Mouse (Mus musculus): ENCODE data around the gene Ipo5. TPM values are rescaled to one million over a fixed set of nuclear protein-coding genes. Genes with fewer than 3 reads are reported as not detected.

Gene Ipo5
- polyA plus RNA-seq, 1 experiment from 2014 or later: 21.2 TPM

GRCm38 (mm10) chr14:120950068-120950467, 39.0 kb downstream of the Ipo5 start:
- Histone ChIP-seq H3K9ac (ENCODE audit: low read depth, low read length) (no peak overlapping the region), H3K27me3 (replicated peaks; ENCODE audit: control insufficient read depth, insufficient read depth, low read length) (no peaks in the 10 kb centered on the region), H3K9me3 (ENCODE audit: control insufficient read depth) (no peaks in the 10 kb centered on the region), H3K4me2 (replicated peaks; ENCODE audit: low read depth) (no peak overlapping the region), H3K4me3 (ENCODE audit: low read depth, low read length) (no peak overlapping the region), H3K36me3 (ENCODE audit: control insufficient read depth, insufficient read depth) (peaks cover 29% of the 10 kb centered on the region), H3K27ac (ENCODE audit: low read depth, low read length) (no peak overlapping the region), H3K4me1 (replicated peaks; ENCODE audit: control insufficient read depth, insufficient read depth, low read length) (no peaks in the 10 kb centered on the region)
- no peak for TF ChIP-seq CTCF (IDR thresholded peaks at IDR 0.05; ENCODE audit: low read depth)
- peak; percentile 43; the same call in 1 of the 2 replicates for ATAC-seq
- WGBS: 64% methylated on average over 2 of the region's 2 CpGs

DNA sequence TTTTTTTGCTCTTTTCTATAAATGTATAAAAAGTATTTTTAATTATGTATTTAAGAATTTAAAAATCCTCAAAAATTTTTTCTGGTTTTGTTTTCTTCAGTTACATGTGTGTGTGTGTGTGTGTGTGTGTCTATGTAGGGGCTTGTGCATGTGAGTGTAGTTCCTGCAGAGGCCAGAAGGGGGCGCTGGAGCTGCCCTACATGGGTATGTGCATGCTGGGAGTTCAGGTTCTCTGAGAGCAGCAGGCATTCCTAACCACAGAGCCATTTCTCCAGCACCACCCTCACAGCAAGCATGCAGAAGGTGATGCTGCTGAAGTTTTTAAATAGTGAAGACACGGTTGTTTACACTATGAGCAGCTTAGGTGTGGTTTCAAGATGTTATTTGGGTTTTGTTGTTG, 41.4 kb downstream of the Ipo5 start:
- no peak overlapping the region for H3K27ac ChIP-seq (ENCODE audit: low read depth, low read length)
- TF ChIP-seq CTCF (IDR thresholded peaks at IDR 0.05; ENCODE audit: low read depth): peak; percentile 38
- 50% methylated on average over 2 of the region's 2 CpGs for WGBS
- H3K4me3 ChIP-seq (ENCODE audit: low read depth, low read length): no peak overlapping the region
- no peak for ATAC-seq
- no peaks in the 10 kb centered on the region for H3K4me1 ChIP-seq (replicated peaks; ENCODE audit: control insufficient read depth, insufficient read depth, low read length)
- peaks cover 13% of the 10 kb centered on the region for H3K36me3 ChIP-seq (ENCODE audit: control insufficient read depth, insufficient read depth)
- no peak overlapping the region for H3K4me2 ChIP-seq (replicated peaks; ENCODE audit: low read depth)
- no peak overlapping the region for H3K9ac ChIP-seq (ENCODE audit: low read depth, low read length)
- no peaks in the 10 kb centered on the region for H3K27me3 ChIP-seq (replicated peaks; ENCODE audit: control insufficient read depth, insufficient read depth, low read length)
- no peaks in the 10 kb centered on the region for H3K9me3 ChIP-seq (ENCODE audit: control insufficient read depth)

DNA sequence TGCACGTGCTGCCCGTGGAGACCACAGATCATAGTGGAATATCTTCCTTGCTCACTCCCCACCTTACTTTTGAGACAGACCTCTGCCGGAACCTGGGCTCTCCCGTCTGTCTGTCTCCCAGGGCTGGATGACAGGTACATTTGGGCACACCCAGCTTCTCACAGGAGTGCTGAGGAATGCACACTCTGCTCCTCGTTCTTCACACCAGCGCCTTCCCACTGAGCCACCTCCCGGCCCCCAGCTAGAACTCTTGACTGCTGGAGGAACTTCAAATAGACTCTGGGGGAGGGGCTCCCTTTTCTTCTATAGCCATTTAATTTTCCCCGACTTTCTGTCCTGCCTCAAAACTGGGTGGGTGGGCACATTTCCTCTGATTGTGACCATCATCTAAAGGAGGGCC, 49.5 kb downstream of the Ipo5 start:
- no peaks in the 10 kb centered on the region for H3K36me3 ChIP-seq (ENCODE audit: control insufficient read depth, insufficient read depth)
- H3K27me3 ChIP-seq (replicated peaks; ENCODE audit: control insufficient read depth, insufficient read depth, low read length): no peaks in the 10 kb centered on the region
- no peaks in the 10 kb centered on the region for H3K4me1 ChIP-seq (replicated peaks; ENCODE audit: control insufficient read depth, insufficient read depth, low read length)
- no peak for ATAC-seq
- no peak overlapping the region for H3K9ac ChIP-seq (ENCODE audit: low read depth, low read length)
- H3K4me2 ChIP-seq (replicated peaks; ENCODE audit: low read depth): no peak overlapping the region
- TF ChIP-seq CTCF (IDR thresholded peaks at IDR 0.05; ENCODE audit: low read depth): no peak
- H3K4me3 ChIP-seq (ENCODE audit: low read depth, low read length): no peak overlapping the region
- H3K27ac ChIP-seq (ENCODE audit: low read depth, low read length): no peak overlapping the region
- H3K9me3 ChIP-seq (ENCODE audit: control insufficient read depth): no peaks in the 10 kb centered on the region
- 59% methylated on average over 8 of the region's 8 CpGs for WGBS

GRCm38 (mm10) chr14:120960991-120961390, 50.0 kb downstream of the Ipo5 start:
- no peak for ATAC-seq
- no peaks in the 10 kb centered on the region for H3K9me3 ChIP-seq (ENCODE audit: control insufficient read depth)
- H3K9ac ChIP-seq (ENCODE audit: low read depth, low read length): no peak overlapping the region
- 72% methylated on average over 5 of the region's 5 CpGs for WGBS
- no peaks in the 10 kb centered on the region for H3K36me3 ChIP-seq (ENCODE audit: control insufficient read depth, insufficient read depth)
- no peaks in the 10 kb centered on the region for H3K27me3 ChIP-seq (replicated peaks; ENCODE audit: control insufficient read depth, insufficient read depth, low read length)
- no peaks in the 10 kb centered on the region for H3K4me1 ChIP-seq (replicated peaks; ENCODE audit: control insufficient read depth, insufficient read depth, low read length)
- H3K4me2 ChIP-seq (replicated peaks; ENCODE audit: low read depth): no peak overlapping the region
- TF ChIP-seq CTCF (IDR thresholded peaks at IDR 0.05; ENCODE audit: low read depth): no peak
- H3K4me3 ChIP-seq (ENCODE audit: low read depth, low read length): no peak overlapping the region
- H3K27ac ChIP-seq (ENCODE audit: low read depth, low read length): no peak overlapping the region

DNA sequence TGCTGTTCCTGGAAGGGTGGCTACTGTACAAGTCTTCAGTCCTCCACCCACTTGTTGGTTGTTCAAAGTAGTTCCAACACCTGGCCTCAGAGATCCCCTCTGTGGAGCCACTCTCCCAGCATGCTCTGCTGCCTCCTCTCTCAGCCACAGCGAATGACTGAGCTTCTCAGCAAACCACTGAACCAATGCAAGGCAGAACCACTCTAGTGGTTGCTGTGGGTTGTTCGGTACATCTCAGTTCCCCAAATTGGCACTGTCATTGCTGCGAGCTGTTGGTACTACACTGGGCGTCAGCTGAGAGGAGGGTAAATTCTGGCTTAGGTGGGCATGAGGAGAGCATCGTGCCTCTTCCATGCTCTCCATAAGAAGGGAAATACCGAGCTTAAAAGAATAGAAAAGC, 56.0 kb downstream of the Ipo5 start:
- H3K4me3 ChIP-seq (ENCODE audit: low read depth, low read length): no peak overlapping the region
- TF ChIP-seq CTCF (IDR thresholded peaks at IDR 0.05; ENCODE audit: low read depth): no peak
- no peak overlapping the region for H3K9ac ChIP-seq (ENCODE audit: low read depth, low read length)
- WGBS: 85% methylated on average over 6 of the region's 6 CpGs
- H3K9me3 ChIP-seq (ENCODE audit: control insufficient read depth): no peaks in the 10 kb centered on the region
- no peak overlapping the region for H3K4me2 ChIP-seq (replicated peaks; ENCODE audit: low read depth)
- H3K27ac ChIP-seq (ENCODE audit: low read depth, low read length): no peak overlapping the region
- H3K36me3 ChIP-seq (ENCODE audit: control insufficient read depth, insufficient read depth): no peaks in the 10 kb centered on the region
- no peaks in the 10 kb centered on the region for H3K27me3 ChIP-seq (replicated peaks; ENCODE audit: control insufficient read depth, insufficient read depth, low read length)
- H3K4me1 ChIP-seq (replicated peaks; ENCODE audit: control insufficient read depth, insufficient read depth, low read length): no peaks in the 10 kb centered on the region
- no peak for ATAC-seq

- Histone ChIP-seq H3K4me2 (replicated peaks; ENCODE audit: low read depth) (no peak overlapping the region), H3K27ac (ENCODE audit: low read depth, low read length) (no peak overlapping the region), H3K4me1 (replicated peaks; ENCODE audit: control insufficient read depth, insufficient read depth, low read length) (no peaks in the 10 kb centered on the region), H3K27me3 (replicated peaks; ENCODE audit: control insufficient read depth, insufficient read depth, low read length) (no peaks in the 10 kb centered on the region), H3K4me3 (ENCODE audit: low read depth, low read length) (no peak overlapping the region), H3K9ac (ENCODE audit: low read depth, low read length) (no peak overlapping the region), H3K9me3 (ENCODE audit: control insufficient read depth) (no peaks in the 10 kb centered on the region), H3K36me3 (ENCODE audit: control insufficient read depth, insufficient read depth) (no peaks in the 10 kb centered on the region)
- ATAC-seq: no peak
- WGBS: 90% methylated on average over 4 of the region's 4 CpGs
- no peak for TF ChIP-seq CTCF (IDR thresholded peaks at IDR 0.05; ENCODE audit: low read depth)
Observed at GRCm38 (mm10) chr14:120968723-120969122, 57.7 kb downstream of the Ipo5 start.

DNA sequence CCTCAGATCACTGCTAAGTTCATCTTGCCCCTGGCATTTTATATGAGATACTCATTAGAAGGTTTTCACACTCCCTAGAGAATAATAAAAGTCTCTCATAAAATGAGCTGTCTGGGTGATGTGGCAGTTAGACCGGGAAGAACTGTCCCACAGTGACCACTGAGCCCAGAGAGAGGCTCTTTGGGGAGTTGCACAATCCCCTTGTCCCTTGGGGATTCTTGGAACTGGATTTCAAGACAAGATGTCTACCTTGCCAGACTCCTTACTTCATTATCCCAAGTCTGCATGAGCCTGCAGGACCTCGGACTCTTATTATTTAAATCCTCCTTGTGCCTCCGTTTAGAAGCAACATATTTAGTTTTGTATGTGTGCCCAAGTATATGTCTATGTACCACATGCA, 58.6 kb downstream of the Ipo5 start:
- ATAC-seq: no peak
- WGBS: 76% methylated on average over 3 of the region's 3 CpGs
- no peak overlapping the region for H3K4me3 ChIP-seq (ENCODE audit: low read depth, low read length)

More for the DNA sequence above, 58.6 kb downstream of the Ipo5 start:
- Histone ChIP-seq H3K27me3 (replicated peaks; ENCODE audit: control insufficient read depth, insufficient read depth, low read length) (no peaks in the 10 kb centered on the region), H3K36me3 (ENCODE audit: control insufficient read depth, insufficient read depth) (no peaks in the 10 kb centered on the region), H3K9ac (ENCODE audit: low read depth, low read length) (no peak overlapping the region), H3K4me2 (replicated peaks; ENCODE audit: low read depth) (no peak overlapping the region), H3K4me1 (replicated peaks; ENCODE audit: control insufficient read depth, insufficient read depth, low read length) (no peaks in the 10 kb centered on the region), H3K27ac (ENCODE audit: low read depth, low read length) (no peak overlapping the region), H3K9me3 (ENCODE audit: control insufficient read depth) (no peaks in the 10 kb centered on the region)
- TF ChIP-seq CTCF (IDR thresholded peaks at IDR 0.05; ENCODE audit: low read depth): no peak
